Mouse (Mus musculus) 3134 (cell line): ENCODE results near the gene Llgl1.

ENCODE experiments used
- DNase-seq: peaks from one replicate; pipeline ENCODE4 v3.0.0-alpha.2; 2011; ENCODE audit warnings: low spot score; ENCODE audit not compliant: insufficient read length; ENCODE audit errors: extremely low read depth

Llgl1 gene

DNA sequence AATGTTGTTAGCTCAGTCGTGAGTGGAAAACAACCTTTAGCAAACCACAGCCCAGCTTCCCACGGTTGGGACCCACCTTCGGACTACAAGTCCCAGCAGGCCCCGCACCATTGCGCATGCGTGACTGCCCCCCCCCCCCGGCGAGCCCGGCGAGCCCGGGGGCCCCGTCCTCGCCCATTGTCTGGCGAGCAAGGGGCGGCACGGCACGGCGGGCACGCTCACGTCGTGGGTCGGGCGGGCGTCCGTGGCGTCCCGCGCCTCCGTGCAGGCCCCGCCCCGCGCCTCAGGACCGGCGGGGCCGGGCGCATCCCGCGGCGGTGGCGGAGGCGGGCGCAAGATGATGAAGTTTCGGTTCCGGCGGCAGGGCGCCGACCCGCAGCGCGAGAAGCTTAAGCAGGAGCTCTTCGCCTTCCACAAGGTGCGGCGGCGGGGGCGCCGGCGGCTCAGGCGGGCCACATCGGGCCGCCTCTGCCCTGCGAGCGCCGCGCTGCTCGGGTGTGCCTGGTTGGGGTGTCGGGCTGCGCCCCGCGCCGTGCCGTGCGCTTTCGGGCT lies at the start of gene Llgl1:
TSS of gene Llgl1 (plus strand) at position 200 of the 552 bp plus-strand sequence.
- peak; percentile 97 for DNase-seq

DNA sequence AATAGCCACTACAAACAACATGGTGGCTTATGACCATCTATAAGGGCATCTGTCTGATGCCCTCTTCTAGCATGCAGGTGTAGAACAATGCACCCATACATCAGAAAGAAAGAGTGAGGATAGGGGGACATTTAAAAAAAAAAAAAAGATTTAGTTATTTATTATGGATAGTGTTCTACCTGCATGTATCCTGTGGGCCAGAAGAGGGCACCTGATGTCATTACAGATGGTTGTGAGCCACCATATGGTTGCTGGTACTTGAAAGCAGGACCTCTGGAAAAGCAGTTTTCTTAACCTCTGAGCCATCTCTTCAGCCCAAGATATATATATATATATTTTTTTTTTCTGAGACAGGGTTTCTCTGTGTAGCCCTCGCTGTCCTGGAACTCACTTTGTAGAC lies 3.4 kb upstream of the Llgl1 start:
- no peak for DNase-seq

DNA sequence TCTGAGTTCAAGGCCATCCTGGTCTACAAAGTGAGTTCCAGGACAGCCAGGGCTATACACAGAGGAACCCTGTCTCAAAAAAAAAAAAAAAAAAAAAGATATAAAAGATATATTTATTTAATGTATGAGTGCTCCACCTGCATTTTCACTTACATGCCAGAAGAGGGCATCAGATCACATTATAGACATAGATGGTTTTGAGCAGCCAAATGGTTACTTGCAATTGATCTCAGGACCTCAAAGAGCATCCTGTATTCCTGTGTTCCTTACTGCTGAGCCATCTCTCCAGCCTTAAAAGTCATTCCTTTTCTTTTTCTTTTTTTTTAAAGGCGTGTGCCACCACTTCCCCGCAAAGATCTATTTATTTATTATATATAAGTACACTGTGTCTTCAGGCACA lies 2.0 kb upstream of the Llgl1 start:
- no peak for DNase-seq

DNA sequence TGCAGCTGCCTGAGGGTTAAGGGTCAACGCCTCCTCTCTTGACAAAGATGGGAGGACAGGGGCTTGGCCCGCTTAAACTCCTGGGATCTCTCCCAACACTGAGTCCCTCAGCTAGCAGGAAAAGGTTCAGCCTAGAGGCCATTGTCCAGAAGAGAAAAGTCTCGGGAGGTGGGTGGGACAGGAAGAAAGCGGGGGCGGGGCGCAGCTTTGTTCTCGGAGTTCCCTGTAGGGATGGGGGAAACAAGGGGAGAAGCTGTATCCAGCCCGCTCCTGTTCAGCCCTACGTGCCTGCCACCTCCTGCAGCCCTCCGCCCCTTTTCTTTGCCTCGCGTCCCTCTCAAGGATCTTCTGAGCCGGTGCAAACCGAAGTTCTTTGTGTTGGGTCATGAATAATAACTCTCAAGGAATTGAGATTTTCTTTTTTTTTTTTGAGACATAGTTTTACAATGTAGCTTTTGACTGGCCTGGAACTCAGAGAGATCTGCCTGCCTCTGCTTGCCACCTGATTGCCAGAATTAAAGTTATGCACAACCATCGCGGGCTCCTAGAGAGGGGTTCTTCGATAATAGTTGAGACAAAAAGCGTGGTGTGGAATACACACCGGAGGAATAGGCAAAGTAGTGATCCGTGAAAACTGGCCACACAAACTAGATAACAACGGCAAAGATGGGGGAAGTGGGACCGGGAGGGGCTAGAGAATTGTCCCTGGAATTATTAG lies 558 bp upstream of the Llgl1 start:
- peak; percentile 59 for DNase-seq

DNA sequence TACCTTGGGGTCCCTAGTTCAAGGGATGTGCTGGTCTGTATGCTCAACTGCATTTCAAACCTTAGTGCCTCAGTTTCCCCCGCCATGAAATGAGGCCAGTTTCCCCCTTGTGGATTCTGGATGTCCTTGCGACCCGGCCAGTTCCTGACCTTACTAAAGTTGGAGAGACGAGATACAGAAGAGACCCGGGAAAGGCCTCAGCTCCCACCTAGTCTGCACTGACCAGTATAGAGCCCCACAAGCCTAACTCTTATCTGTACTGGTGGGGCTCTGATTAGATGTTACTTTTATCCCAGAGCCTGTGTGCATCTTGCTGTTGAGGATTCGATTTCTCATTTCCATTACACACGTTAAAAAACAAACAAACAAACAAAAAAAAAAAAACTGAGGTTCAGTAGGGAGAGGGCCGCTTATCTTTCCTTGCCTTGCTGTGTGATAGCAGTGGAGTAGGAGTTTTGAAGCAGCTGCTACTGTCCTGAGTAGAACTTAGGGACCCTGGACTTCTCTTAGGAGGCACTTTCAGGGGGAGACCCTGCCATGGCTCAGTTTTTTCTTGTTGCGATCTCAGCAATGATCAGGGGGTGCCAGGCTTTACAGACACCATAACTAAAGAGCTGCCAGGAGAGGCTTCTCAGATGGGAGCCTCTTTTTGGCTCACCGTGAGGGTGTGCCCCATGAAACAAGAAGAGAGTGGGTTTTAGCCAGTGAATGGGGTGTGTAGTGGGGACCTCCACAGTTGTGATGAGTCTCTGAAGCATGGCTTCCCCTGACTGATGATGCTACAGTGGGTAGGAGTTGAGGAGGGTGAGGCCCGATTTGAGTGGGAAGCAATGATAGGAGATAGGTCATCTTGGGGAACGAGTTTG lies 1.0 kb downstream of the Llgl1 start:
- no peak for DNase-seq

DNA sequence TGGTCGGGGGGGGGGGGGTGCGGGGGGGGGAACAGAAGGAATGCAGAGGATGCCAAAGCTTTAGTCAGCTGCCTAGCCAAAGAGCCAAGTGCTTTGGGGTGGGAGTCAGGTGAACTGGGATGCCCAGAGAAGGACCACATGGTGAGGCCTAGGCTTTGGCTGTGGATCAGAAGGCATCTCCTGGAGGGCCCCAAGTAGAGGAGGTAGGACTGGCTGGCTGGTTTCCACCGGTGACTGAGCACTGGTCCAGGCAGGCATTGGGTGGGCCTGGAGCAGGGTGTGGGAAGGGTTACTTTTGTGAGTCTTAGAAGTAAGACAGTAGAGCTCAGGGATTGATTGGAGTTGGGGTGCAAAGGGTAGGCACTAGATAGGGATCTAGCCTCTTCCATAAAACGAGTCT lies 2.1 kb downstream of the Llgl1 start:
- no peak for DNase-seq

DNA sequence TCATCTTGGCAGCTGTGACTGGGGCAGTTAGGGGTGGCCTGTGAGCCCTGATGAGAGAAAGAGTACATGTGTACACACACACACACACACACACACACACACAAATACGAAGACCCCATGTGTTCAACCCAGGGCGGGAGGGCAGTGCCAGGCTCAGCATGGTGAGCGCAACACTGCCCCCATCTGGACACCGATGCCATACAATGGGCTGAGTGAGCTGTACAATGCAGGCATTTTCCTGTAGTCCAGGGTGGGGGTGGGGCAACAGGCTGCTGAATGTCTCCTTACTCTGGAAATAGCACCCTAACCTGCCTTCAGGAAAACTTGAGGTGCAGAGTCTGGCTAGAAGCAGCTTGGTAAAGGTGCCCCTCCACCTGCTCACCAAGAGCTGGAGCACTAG lies 3.6 kb downstream of the Llgl1 start:
- DNase-seq = no peak

DNA sequence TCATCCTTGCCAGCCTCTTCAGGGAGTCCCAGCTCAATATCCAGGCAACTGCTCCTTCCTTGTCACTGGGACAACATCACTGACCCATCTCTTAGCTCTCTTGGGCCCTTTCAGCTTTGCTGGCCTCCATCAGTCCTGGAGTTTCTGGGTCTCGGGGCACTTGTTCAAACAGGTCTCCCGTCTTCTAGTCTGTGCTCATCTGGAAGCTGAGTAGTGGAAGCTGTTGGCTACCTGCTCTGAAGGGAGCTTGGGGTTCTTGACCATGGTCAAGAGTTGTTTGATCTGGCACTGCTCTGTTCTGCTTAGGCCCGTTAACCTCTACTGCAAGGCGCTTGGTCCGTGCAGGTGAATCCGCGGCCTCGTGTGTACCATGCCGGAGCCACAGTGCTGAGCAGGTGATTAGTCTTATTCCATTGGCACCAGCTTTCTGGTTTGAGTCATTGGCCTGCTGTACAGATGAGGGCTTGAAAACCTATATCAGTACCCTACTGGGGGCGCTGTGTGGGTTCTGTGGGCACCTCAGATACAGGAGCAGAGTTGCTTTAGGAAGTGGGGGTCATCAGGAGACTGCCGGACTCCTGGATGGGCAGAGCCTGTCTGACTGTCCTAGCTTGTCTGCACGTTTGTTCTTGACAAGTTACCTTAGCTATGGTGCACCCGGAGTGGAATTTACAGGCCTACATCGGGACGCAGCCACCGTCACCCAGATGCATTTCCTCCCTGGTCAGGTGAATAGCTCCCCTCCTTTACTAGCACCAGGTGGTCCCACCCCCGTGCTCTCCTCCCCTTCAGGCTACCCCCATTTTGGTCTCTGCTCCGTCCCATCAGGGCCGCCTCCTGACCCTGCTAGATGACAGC lies 4.7 kb downstream of the Llgl1 start:
- DNase-seq = no peak

DNA sequence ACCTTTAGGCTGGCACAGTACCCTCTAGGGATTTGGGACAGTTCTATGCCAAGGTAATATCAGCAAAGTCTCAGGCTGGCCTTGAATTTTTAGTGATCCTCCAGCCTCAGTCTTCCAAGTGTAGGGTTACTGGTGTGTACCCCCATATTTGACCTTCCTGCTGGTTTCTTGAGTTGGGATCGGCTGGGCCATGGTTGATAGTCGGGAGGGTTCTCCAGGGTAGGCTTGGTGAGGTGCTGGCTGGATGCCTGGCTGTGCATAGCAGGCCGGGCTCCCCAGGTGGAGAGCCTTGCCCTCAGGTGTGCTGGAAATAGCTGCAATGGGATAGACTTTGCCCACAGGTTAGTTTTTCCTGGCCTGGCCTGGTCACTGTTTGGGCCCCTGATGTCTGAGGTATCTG lies 5.7 kb downstream of the Llgl1 start:
- no peak for DNase-seq

DNA sequence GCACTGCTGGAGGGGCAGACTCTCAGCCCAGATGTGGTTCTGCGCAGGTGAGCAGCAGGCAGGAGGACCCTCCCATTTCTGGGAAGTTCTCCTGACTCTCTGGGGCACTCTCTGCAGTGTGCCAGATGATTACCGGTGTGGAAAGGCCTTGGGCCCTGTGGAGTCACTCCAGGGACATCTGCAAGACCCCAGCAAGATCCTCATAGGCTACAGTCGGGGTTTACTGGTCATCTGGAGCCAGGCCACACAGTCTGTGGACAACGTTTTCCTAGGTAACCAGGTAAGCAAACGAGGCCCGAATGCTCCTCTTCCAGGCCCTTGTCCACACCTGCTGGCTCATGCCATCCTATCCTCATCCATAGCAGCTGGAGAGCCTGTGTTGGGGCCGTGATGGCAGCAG lies 6.6 kb downstream of the Llgl1 start:
- DNase-seq = no peak

DNA sequence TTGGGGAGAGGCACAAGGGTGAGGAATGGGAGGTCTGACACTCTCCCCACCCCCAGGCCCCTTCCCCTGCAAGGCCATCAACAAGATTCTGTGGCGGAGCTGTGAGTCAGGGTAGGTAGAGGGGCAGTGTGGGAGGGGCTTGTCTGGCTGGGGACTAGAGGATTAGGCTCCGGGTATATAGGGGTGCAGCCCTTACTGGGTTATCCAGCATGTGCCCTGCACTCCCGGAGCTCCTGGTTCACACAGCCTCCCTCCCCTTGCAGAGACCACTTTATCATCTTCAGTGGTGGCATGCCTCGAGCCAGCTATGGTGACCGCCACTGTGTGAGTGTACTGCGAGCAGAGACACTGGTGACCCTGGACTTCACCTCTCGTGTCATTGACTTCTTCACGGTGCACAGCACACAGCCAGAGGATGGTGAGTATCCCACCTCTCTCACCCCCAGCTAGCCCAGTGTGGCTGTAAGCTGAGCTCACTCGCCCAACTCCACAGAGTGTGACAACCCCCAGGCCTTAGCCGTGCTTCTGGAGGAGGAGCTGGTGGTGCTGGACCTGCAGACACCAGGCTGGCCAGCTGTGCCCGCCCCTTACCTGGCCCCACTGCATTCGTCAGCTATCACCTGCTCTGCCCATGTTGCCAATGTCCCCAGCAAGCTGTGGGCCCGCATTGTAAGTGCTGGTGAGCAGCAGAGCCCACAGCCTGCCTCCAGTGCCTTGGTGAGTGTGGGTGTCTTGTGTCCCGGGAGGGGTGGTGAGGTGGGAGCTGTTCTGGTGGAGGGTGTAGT lies 7.4 kb downstream of the Llgl1 start:
- no peak for DNase-seq

DNA sequence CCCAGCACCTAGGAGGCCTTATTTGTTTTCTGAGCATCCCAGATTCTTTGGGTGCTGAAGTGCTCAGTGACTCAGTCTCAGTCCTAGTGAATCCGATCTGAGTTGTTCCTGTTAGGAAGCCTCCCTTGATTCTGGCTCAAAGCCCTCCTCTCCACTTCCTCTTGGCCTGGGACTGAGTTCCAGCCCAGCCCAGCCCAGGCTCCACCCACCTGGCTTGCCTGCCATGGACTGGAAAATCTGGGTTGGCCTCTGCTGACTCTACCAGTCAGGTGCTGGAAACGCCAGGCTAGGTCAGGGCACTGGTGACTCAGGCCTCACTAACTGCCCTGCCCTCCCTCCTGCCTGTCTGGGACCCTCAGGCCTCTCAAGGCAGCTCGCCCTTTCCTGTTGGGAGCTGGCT lies 8.1 kb downstream of the Llgl1 start:
- DNase-seq = peak; percentile 93

DNA sequence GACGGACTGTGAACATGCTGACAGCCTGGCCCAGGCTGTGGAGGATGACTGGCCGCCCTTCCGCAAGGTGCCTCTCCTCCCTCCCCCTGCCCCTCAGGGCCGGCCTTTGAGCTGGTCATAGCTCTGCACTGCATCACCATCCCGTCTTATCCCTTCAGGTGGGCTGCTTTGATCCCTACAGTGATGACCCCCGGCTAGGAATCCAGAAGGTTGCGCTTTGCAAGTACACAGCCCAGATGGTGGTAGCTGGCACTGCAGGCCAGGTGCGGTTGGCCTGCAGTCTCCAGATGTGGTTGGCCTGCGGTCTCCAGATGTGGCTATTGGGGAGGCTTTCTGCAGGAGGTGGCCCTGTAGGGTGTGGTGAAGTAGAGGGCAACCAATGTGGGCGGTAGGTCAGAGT lies 9.1 kb downstream of the Llgl1 start:
- no peak for DNase-seq

DNA sequence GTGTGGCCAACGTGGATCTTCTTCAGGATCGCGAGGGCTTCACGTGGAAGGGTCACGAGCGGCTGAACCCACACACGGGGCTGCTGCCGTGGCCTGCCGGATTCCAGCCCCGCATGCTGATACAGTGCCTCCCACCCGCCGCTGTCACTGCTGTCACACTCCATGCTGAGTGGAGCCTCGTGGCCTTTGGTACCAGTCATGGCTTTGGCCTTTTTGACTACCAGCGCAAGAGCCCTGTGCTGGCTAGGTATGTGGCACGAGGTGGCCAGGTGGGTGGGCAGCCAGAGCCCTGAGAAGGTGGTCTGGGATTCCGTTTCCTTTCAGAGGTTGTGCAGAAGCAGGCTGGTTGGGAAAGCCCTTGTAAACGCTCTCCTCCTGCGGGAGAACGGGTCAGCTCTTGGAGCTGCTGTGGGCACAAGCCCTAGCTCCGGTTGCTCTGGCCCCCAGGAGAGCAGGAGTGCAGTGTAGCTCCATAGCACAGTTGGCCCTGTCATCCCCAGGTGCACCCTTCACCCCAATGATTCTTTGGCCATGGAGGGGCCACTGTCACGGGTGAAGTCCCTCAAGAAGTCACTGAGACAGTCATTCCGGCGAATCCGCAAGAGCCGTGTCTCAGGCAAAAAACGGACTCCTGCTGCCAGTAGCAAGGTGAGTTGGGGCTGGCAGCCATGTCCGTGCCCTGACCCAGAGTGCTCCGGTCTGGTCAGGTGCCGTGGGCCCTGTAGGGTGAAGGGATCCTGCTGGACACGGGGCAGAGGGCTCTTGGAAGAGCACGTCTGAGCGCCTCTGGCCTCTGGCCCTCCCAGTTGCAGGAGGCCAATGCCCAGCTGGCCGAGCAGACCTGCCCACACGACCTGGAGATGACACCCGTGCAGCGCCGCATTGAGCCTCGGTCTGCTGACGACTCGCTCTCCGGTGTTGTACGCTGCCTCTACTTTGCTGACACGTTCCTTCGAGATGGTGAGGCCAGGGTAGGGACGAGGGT lies 10.2 kb downstream of the Llgl1 start:
- DNase-seq = no peak

DNA sequence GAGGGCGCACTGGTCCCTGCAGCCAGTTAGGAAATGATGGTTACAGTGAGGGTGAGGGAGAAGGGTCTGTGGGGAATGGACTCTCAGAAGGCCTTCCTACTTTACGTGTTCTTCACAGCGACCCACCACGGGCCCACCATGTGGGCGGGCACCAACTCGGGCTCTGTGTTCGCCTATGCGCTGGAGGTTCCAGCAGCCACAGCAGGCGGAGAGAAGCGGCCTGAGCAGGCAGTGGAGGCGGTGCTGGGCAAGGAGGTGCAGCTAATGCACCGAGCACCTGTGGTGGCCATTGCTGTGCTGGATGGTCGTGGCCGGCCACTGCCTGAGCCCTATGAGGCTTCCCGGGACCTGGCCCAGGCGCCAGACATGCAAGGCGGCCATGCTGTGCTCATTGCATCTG lies 11.7 kb downstream of the Llgl1 start:
- no peak for DNase-seq

DNA sequence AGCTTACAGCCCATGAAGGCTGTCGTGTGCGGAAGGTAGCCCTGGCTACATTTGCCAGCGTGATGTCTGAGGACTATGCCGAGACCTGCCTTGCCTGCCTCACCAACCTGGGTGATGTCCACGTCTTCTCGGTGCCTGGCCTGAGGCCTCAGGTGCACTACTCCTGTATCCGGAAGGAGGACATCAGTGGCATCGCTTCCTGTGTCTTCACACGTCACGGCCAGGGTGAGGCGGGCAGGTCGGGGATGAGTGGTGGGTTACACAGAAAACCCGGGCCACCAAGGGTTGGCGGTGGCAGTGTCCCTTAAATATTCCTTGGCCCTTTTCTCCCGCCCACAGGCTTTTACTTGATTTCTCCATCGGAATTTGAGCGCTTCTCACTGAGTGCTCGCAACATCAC lies 12.5 kb downstream of the Llgl1 start:
- DNase-seq = no peak

DNA sequence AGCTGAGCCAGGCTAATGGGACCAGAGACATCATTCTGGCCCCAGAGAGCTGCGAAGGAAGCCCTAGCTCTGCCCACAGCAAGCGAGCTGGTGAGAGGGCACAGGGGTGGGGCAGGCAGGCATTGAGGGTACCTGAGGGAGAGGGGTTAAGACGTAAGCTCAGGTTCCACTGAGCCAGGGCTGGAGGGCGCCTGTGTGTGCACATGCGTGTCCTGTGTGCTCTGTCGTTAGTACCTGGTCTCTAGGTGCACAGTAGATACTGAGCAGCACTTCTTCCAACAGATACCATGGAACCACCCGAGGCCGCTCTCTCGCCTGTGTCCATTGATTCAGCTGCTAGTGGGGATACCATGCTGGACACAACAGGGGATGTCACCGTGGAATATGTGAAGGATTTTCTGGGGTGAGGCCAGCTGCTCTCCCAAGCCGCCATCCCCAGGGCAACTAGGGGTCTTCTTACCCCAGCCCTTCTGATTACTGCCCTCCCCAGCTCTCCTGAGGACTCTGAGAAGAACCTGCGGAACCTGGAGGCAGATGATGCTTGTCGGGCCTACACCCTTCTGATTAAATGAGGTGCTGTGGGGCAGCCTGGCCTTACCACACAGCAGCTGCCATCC lies 13.2 kb downstream of the Llgl1 start:
- DNase-seq = no peak

DNA sequence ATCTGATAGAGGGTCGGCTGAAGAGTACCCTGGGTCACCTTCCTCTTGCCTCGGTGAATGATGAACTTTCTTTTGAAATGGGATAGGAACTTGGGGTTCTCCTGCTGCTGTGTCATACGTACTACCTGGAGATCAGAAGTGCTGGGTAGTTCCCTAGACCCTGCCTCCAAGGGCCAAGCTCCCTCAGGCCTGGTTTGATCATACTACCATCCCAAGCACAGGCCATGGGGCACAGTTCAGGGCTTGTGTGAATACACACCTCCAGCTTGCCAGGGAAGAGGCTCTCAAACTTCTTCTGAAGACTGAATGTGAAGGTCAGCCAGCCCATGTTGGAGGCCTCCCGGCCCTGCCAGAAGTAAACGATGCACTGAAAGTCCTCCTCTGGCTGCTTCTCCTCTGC lies 16.3 kb downstream of the Llgl1 start:
- DNase-seq = no peak

DNA sequence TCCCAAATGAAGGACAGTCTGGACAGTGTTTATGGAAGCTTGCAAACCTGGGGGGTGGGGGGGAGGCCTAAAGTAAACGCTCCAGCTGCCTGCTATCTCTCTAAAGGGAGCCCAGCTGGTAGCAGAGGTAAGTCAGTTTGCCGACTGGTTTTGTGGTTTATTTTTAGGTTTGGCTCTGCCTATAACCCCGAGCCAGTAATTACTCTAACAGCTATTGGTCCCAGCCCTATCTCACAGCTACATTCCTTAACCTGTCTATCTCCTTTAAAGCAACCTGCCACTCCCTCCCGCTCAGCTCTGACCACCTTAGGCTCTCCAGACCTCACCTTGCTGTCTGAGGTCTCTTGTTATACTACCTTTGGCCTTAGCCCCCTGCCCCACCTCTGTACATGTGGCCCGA lies 19.7 kb downstream of the Llgl1 start:
- DNase-seq = no peak
